Mouse (Mus musculus): ENCODE results near the gene E4f1. TPM values are rescaled to one million over a fixed set of nuclear protein-coding genes. Genes with fewer than 3 reads are reported as not detected.
"Not testable (repeated sequence)": the region's sequence is repeated elsewhere in the genome, so short reads cannot be mapped to it uniquely, and the experiment has no call there.

Gene E4f1
- total RNA-seq, 2 experiments from 2014 or later: 30.0 to 33.3 TPM

DNA sequence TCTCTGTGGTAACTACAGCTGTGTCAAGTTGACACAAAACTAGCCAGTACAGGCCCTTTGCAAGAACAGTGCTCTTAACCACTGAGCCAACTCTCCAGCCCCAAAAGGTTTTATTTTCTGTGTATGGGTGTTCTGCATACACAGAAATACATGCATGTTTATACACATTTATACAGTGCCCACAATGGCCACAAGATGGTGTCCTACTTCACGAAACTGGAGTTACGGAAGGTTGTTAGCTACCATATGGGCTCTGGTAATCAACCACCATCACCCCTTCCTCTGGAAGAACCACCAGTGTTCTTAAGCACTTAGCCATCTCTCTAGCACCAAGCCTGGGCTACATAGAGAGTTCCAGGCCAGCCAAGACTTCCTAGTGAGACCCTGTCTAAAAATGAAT, 8.5 kb downstream of the E4f1 start:
- no peak for DNase-seq (ENCODE audit: low spot score in 2 of 2)

- DNase-seq (ENCODE audit: low spot score in 2 of 2): not testable (repeated sequence)
Measured at GRCm38 (mm10) chr17:24455523-24456206, 14.4 kb downstream of the E4f1 start.

GRCm38 (mm10) chr17:24454756-24455522, 15.2 kb downstream of the E4f1 start:
- peak; percentile 98 to 99 for DNase-seq (ENCODE audit: low spot score in 2 of 2)

DNA sequence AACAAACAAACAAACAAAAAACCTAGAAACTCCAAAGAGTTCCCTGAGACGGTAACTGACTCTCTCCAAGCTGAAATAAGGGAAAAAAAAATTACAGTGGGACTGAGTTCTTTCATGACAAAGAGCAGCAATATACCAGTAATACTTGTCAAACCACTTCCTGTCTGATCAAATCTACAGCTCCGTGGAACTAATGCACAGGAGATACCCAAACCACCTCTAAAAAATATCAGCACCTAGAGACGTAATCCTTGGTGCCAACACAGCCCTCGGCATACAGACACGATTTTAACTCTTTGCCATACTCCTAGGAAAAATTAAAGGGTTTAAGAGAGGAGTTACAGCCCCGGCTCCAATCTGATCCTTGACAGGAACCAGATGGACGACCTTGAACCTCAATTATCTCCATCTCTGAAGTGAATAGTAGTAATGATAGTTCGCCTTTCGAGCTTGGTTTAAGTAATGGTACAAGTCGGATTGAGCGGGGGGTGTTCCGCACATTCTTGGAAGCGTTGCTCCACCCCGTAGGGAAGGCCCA, 15.8 kb downstream of the E4f1 start:
- DNase-seq (ENCODE audit: low spot score in 2 of 2): no peak

GRCm38 (mm10) chr17:24453372-24453771, 16.7 kb downstream of the E4f1 start:
- no peak for DNase-seq (ENCODE audit: low spot score in 2 of 2)

GRCm38 (mm10) chr17:24451220-24451619, 18.9 kb downstream of the E4f1 start:
- DNase-seq (ENCODE audit: low spot score in 2 of 2): no peak

GRCm38 (mm10) chr17:24449507-24449906, 20.6 kb downstream of the E4f1 start:
- no peak for DNase-seq (ENCODE audit: low spot score in 2 of 2)

- DNase-seq (ENCODE audit: low spot score in 2 of 2): no peak
Measured at GRCm38 (mm10) chr17:24446590-24446989, 23.5 kb downstream of the E4f1 start.

DNA sequence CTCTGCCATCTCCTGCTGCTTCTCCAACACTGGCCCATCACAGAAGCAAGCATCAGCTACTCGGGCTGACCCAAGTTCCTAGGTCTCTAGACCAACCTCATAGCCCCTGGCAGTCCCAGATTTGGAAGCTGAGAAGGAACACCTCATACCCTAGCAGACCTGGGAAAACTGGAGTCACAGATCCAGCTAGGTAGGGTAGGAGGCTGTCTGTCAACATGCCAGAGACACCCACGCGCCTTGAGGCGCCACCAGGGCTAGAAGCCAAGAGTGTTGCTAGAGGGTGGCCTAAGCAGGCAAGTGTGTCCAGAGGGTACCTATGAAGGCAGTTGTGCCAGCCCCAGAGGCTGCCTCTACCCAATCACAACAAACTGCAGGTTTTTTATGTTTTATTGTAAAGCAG, 26.7 kb downstream of the E4f1 start:
- peak in 1 of 2 experiments; percentile 34 for DNase-seq (ENCODE audit: low spot score in 2 of 2)

DNA sequence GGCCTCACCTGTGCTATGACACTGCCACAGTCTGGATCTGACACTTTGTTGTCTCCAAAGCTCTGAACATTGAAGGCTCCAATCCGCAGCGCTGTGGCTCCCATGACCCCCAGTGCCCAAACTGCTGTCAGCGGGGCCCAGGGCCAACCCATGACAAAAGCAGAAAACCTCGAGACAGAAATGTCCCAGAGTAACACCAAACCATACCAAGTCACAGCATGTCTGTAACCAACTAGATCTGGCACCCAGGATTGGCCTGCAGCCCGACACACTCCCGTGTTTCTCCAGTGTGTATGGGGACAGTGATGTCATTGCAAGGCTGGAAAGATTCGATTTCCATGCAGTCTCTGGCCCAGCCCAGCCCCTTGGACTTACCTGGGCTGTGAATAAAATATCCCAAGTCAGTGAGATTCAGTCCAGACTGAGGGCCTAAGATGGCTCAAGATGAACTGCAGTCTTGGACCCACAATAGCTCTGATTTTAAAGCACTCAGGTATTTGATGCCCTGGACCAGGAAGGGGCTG, 27.4 kb downstream of the E4f1 start, which contains the start of gene Dnase1l2:
Gene Dnase1l2 (minus strand): TSS at position 474 of the 524 bp plus-strand sequence.
- peak in 1 of 2 experiments; percentile 27 for DNase-seq (ENCODE audit: low spot score in 2 of 2)

GRCm38 (mm10) chr17:24442107-24442506, 28.0 kb downstream of the E4f1 start:
- no peak for DNase-seq (ENCODE audit: low spot score in 2 of 2)

GRCm38 (mm10) chr17:24441148-24441547, 29.0 kb downstream of the E4f1 start:
- no peak for DNase-seq (ENCODE audit: low spot score in 2 of 2)

DNA sequence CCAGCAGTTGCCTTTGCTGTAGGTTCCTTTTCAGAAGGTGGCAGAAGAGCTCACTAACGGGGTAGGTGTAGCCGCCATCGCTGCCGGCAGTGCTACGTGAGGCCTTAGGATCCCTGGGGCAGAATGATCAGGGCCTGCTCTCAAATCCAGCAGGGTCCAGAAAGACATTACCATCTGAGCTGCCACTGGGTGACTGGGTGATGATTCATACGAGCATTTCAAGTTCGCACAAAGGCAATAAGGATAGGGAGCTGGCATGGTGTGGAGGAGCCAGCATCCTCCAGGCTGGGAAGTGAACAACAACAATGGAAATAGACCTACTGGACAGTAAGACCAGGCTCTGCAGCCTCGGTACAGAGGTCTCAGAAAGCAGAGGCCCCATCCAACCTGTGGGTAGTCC, 29.7 kb downstream of the E4f1 start:
- no peak for DNase-seq (ENCODE audit: low spot score in 2 of 2)

GRCm38 (mm10) chr17:24437016-24437415, 33.1 kb downstream of the E4f1 start:
- DNase-seq (ENCODE audit: low spot score in 2 of 2): peak in 1 of 2 experiments; percentile 32

DNA sequence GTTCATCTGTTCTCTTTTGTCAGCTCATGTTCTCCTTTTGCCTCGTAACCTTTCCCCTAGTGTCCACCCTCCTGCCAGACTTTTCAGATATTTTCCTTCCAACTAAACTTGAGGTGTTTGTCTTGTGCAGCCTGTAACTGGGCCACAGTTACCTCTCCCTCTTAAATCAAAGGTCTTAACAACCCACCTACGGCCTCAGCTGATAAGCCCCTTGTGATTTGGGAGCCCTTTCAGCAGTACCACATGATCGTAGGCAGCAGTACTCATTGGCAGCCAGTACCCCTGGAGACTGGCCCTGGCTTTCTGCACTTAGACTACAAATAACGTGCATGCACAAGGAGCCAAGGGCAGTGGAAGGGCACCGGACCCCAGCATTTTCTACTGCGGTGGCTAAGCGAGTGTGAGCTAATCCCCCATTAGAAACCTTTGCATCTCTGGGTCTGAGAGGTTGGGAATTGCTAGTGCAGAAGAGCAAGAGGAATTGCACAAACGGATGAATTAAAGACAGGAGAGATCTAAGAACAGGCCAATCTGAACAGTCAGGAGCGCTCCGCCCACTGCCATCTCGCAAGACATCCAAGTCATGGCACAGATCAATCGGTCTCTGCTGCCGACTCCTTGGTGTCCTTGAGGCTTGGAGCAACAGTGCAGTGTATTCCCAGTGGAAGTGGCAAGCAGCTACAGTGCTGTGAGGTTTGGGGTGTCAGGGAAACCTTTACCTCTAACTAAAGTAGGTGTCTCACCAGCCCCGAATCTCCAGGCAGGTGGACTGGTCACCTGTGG, 40.7 kb downstream of the E4f1 start:
- peak in 1 of 2 experiments; percentile 39 for DNase-seq (ENCODE audit: low spot score in 2 of 2)

DNA sequence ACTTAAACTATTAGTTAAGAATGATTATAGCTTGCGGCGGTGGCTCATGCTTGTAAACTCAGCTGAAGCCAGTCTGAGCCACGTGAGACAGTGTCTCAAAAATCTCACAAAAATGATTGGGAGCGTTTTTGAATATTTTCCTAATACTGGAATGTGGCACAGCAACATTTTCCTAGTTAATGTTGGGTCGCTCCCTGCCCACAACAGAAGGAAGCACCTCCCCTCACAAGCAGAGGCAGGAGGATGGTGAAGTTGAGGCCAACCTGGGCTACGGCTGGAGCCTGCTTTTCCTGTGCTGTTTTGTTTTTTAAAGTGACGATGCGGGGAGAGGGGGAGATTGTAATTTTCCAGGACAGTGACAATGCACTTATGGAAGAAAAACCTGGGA, 42.9 kb downstream of the E4f1 start:
- DNase-seq (ENCODE audit: low spot score in 2 of 2): no peak

DNA sequence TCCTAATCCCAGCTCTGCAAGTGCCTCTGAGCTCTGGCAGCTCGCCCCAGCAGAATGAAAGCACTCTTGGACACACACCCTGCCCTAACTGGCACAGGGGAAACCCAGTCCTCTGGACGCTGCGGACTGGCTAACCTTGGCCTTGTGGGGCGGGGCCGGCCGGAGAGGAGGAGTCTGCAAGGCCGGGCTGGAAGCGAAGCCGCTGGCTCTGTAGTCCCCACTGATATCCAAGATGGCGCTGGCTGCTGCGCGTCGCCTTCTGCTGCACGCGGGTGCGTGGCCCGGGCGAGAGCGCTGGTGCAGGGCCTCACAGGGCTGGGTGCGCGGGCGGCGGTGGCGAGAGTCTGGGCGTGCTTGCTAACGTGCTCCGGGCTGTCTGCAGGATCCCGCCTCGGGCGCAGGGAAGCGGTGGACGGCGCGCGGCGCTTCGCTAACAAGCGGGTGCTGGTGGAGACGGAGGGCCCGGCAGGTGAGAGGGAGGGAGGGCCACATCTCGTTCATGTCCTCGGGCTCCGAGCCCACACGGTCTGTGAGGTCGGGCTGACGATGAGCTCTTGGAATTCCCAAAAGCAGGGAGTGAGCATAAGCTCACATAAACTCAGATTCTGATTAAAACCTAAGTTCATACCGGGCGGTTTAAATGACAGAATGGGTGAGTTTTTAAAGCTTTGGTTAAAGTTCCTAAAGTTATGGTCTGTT, 43.5 kb downstream of the E4f1 start, which contains the start of gene Eci1:
Gene Eci1 (plus strand): TSS at position 171 of the 699 bp plus-strand sequence.
- DNase-seq (ENCODE audit: low spot score in 2 of 2): peak; percentile 87 to 92

DNA sequence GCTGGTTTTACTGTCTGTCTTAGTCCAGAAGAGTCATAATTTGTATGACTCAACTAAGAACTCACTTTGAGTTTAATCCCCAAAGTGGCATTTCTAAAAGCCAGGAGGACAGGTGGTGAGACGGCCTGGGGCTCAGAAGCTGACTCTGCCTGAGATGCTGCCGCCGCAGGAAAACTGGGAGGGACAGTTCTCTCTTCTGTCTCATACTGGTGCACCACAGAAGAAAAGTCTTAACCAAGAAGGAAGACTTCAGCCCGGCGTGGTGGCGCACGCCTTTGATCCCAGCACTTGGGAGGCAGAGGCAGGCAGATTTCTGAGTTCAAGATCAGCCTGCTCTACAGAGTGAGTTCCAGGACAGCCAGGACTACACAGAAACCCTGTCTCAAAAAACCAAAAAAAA, 44.2 kb downstream of the E4f1 start:
- DNase-seq (ENCODE audit: low spot score in 2 of 2): no peak

- not testable (repeated sequence) for DNase-seq (ENCODE audit: low spot score in 2 of 2)
Measured at GRCm38 (mm10) chr17:24425326-24425725, 44.8 kb downstream of the E4f1 start.

DNA sequence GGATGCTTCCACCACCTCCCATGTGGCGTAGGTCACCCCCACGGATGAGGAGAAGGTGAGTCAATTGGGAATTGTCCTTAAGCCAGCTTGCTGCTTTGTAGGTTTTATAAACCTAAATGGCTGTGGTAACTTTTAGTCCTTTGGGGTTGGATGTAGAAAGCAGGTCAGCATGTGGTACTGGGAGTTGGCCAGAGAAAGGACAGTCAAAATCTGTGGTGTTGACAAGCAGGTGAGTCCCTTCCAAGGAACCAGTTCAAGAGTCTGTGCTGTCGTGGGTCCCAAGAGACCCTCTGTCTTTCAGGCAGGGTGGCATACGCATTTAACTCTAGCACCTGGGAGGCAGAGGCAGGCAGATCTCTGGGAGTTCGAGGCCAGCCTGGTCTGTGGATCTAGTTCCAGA, 45.6 kb downstream of the E4f1 start:
- DNase-seq (ENCODE audit: low spot score in 2 of 2): no peak

All from layer of hippocampus, postnatal 10 days (tissue).